Mouse (Mus musculus): ENCODE measurements at regions not wholly inside any gene's neighbourhood (a gene's known extent, or its start where the extent isn't known, plus 50 kb on each side); places are given as distances from the start of the nearest gene placed in this dataset.

DNA sequence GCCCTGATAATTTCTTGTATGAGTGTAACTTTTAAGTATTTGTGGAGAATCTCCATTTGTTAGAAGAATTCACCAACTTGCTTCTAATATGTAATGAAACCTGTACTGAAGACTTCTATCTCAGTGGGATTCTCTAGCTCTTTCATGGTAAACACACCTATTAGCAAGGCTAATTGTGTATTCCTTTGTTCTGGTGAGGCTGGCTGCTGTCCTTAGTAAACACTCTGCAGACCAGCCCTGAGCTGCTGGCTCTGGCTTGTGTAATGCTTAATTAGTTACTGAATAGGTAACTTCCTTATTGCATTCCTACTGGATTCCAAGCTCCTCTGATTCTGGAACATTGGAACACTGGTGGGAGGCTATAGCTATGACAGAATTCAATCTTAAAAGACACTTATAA is 1342.2 kb downstream of the Trim52 start:
- H3K27ac ChIP-seq (ENCODE audit: low read length), result no peak overlapping the region
- 0 out of 2 replicates have a peak, but pooled peaks have one; percentile 30 for ATAC-seq
- H3K9ac ChIP-seq (replicated peaks; ENCODE audit: low read depth), result no peak overlapping the region
- no peak overlapping the region for H3K4me2 ChIP-seq (replicated peaks; ENCODE audit: low read depth, low read length)
- no peaks in the 10 kb centered on the region for H3K36me3 ChIP-seq (ENCODE audit: insufficient read depth, low read length)
- H3K27me3 ChIP-seq (replicated peaks; ENCODE audit: insufficient read depth, low read length), result no peaks in the 10 kb centered on the region
- H3K4me3 ChIP-seq (ENCODE audit: low read depth, low read length), result no peak overlapping the region
- TF ChIP-seq EP300 (IDR thresholded peaks at IDR 0.05) (no peak), CTCF (IDR thresholded peaks at IDR 0.05) (no peak)
- H3K9me3 ChIP-seq (ENCODE audit: low read length), result no peaks in the 10 kb centered on the region
- H3K4me1 ChIP-seq (ENCODE audit: insufficient read depth, low read depth, low read length), result no peaks in the 10 kb centered on the region
- DNase-seq (ENCODE audit: low spot score), result peak; percentile 8
